Mouse (Mus musculus) cerebellum, adult 2 months (tissue): ENCODE results near the gene Ccdc61. TPM values are rescaled to one million over a fixed set of nuclear protein-coding genes. Genes with fewer than 3 reads are reported as not detected.
A peak's percentile ranks its signal among the peaks of the same experiment; 100 is the strongest.

Experiments used
- DNase-seq, 2 experiments: peaks; one replicate each; pipeline ENCODE4 v3.0.0; 2021
- H3K27ac ChIP-seq: fragments of 200-500 bp; 2 replicates; pipeline ENCODE4 v1.5.1; 2012; ENCODE audit warnings: low read length, control low read depth, inconsistent platforms; ENCODE audit not compliant: insufficient read depth
- H3K27me3 ChIP-seq: fragments of 200-500 bp; 2 replicates; pipeline ENCODE4 v1.6.1; 2012; ENCODE audit warnings: inconsistent platforms, mild to moderate bottlenecking, low read length, moderate library complexity; ENCODE audit not compliant: control insufficient read depth, insufficient read depth
- H3K4me1 ChIP-seq: fragments of 200-500 bp; 2 replicates; pipeline ENCODE4 v1.6.1; 2011; ENCODE audit warnings: low read length; ENCODE audit not compliant: control insufficient read depth, insufficient read depth
- H3K4me3 ChIP-seq: fragments of 200-500 bp; replicated peaks from 2 replicates; pipeline ENCODE3; 2011; ENCODE audit warnings: mild to moderate bottlenecking, low read depth, low read length, control low read depth; ENCODE audit not compliant: insufficient read depth
- CTCF ChIP-seq: fragments of 200-500 bp; IDR thresholded peaks from 2 replicates; pipeline ENCODE4 v1.5.1; 2011; ENCODE audit warnings: low read depth, mild to moderate bottlenecking, control low read depth, low read length, moderate library complexity, borderline replicate concordance; ENCODE audit not compliant: insufficient read depth
- POLR2A ChIP-seq: fragments of 200-500 bp; IDR thresholded peaks from 2 replicates; pipeline ENCODE4 v1.6.1; 2011; ENCODE audit warnings: low read length, control low read depth, borderline replicate concordance; ENCODE audit not compliant: insufficient read depth
- WGBS: fragments of 180-500 bp; shearing (Covaris S2); methylation state at CpG from one replicate; pipeline ENCODE4 v1.1.7; 2018; 5-methylcytosine and 5-hydroxymethylcytosine counted together
- polyA plus RNA-seq: library from polyadenylated mRNA; depleted of rRNA; stranded (reverse); fragments of >200 nt; gene quantifications from 2 replicates; pipeline ENCODE4 v1.2.3, GENCODE M21; 2012

The Ccdc61 gene
- polyA plus RNA-seq, 1 experiment, result 16.3 TPM

DNA sequence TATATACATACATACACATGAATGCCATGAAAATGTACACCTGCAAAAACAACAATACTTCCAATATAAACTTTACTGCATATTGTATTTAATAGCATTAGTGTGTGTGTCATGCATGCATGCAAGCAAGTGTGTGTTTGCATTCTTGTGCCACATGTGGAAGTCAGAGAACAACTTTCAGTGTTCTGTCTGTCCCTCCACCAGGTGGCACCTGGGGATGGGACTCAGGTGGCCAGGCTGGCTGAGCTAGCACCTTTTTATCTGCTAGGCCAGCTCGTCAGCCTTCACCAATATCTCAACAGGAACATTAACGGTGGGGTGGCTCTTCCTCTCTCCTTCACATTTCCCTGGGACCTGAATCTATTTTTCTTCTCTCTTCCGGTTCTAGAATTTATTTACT is 7.7 kb downstream of the Ccdc61 start:
- H3K4me1 ChIP-seq, result no peaks in the 10 kb centered on the region
- 63% methylated on average over 3 of the region's 3 CpGs for WGBS
- no peaks in the 10 kb centered on the region for H3K27me3 ChIP-seq
- H3K4me3 ChIP-seq, result no peak overlapping the region
- TF ChIP-seq POLR2A, result no peak
- no peak for TF ChIP-seq CTCF
- no peak for DNase-seq
- H3K27ac ChIP-seq, result no peak overlapping the region

DNA sequence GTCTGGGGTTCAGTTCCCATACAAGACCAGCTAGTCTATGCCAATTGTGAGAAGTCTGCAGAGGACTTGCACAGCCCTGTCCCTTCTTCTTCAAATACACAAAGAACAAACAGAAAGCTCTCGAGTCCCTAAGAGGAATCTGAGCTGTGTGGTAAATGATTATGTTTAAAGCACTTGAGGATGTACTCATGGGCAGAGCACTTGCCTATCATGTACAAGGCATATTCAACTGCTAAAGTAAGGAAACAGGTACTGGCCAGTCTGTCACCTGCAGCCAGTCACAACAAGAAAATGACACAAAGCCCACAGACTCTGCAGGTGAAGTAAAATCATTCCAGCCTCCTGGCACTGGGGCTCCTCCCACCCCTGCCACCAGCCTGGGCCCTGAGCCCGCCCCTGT is 9.7 kb downstream of the Ccdc61 start:
- no peak overlapping the region for H3K4me3 ChIP-seq
- peaks cover 5% of the 10 kb centered on the region; the same call in 1 of the 2 replicates for H3K4me1 ChIP-seq
- H3K27ac ChIP-seq, result no peak overlapping the region
- TF ChIP-seq CTCF (no peak), POLR2A (no peak)
- WGBS, result 85% methylated on average over 2 of the region's 2 CpGs
- H3K27me3 ChIP-seq, result no peaks in the 10 kb centered on the region
- DNase-seq, result no peak

DNA sequence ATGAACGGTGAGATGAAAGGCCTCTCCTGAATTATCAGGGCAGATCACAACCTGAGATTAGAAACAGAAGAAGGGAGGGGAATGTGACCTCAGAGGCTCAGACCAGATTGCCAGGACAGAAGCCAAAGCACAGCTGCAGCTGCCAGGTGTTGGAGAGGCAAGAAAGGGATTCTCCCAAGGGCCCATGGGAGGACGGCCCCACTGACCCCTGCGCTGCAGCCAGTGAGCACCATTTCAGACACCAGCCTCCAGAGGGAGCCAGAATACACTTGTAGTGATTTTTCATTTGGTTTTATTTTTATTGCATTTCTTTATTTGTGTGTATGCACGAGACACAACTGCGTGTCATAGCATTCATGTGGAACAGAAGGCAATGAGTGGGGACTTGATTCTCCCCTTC is 13.7 kb downstream of the Ccdc61 start:
- DNase-seq, result peak; percentile 53 to 59
- peaks cover 9% of the 10 kb centered on the region; the same call in 1 of the 2 replicates for H3K4me1 ChIP-seq
- no peaks in the 10 kb centered on the region for H3K27me3 ChIP-seq
- no peak overlapping the region for H3K4me3 ChIP-seq
- TF ChIP-seq CTCF, result peak; percentile 69
- TF ChIP-seq POLR2A, result no peak
- H3K27ac ChIP-seq, result no peak overlapping the region
- WGBS, result 18% methylated on average over 5 of the region's 5 CpGs

DNA sequence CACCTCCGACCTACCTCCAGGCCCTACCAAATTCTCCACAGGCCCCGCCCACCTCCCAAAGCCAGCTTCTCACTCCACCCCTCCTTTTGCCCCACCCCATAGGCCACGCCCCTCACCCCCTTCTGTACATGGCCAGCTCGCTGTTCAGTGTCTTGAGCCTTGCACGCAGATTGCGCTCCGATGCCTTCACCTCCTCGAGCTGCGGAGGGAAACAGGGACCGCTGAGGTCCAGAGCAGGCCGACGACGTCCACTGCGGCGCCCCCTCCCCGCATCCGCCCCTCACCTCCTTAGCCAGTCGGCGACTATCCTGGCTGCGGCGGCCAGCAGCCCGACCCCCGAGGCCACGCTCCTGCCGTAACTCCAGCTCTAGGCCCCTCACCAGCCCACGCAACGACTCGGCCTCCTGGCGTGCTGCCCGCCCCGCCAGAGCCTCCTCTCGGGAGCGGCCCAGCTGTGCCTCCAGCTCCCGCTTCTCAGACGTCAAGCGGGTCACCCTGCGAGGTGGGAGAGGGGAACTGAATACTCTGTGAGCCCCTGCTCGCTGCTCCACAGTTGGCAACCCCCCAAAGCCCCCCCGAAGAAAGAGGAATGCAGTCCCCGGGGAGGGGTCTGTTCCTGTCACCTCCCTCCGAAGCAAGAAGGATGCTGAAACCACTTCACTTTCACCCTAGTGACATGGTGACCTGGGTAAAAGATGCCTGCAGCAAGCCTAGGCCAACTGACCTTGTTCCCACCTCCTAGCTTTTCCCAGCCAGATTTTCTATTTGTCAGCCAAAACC is 16.4 kb downstream of the Ccdc61 start:
- 2% methylated on average over 41 of the region's 41 CpGs for WGBS
- peak; percentile 80 to 83 for DNase-seq
- no peak overlapping the region for H3K27ac ChIP-seq

DNA sequence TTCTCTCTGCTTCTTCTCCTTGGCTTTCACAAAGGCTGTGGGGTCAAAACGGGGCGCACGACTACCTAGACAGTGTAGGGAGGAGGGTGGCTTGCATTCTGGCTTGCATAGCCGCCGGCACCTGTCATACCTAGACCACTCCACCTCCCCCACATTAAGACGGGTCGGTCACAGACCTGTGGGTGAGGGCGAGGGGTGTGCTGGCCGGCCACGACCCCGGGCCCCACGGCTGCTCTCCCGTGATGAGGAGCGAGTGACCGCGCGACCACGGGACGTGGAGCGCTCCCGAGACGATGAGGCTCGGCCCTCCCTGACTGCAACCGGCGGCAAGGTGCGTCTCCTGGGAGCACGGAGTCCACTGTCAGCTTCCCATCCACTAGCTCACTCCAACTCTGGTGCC is 17.2 kb downstream of the Ccdc61 start:
- Histone ChIP-seq H3K27me3 (no peaks in the 10 kb centered on the region), H3K4me1 (peaks cover 9% of the 10 kb centered on the region; the same call in 1 of the 2 replicates), H3K4me3 (peak overlapping the region; percentile 82), H3K27ac (no peak overlapping the region)
- 22% methylated on average over 27 of the region's 27 CpGs for WGBS
- DNase-seq, result peak; percentile 21 to 40
- TF ChIP-seq POLR2A (no peak), CTCF (no peak)

More for the DNA sequence above, 16.4 kb downstream of the Ccdc61 start:
- peaks cover 9% of the 10 kb centered on the region; the same call in 1 of the 2 replicates for H3K4me1 ChIP-seq
- H3K4me3 ChIP-seq, result peak overlapping the region; percentile 82
- TF ChIP-seq POLR2A (peak; percentile 31; the same call in 1 of the 2 replicates), CTCF (no peak)
- no peaks in the 10 kb centered on the region for H3K27me3 ChIP-seq

DNA sequence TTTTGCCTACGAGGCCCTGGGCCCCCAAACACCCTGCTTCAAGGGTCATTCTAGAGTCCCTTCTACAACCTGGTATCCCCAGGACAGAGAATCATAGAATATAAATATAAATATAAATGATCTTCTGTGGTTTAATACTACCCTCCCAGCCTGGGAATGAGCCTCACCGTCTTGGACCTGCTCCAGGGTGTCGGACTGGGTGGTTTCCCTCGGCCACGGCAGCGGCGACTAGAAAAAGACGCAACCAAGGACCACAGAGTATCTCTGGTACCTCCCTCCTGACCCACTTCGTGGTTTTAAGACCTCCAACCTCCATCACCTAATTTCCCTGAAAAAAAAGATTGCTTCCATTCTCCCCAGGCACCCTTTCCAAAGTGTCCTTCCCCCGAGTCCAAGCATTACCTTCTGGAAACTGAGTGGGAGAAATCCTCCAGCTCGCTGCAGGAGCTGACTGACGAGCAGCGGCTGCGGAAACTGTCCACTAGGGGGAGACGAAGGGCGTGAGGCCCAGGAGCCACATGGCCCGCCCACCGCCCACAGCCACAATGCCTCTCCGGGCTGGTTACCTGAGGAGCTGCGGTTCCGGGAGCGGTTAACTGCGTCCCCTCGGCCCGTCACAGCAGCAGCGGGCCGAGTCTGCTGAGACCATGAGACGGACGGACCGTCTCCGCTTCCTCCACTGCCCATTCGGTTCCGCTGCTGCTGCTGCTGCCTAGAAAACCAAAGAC is 18.2 kb downstream of the Ccdc61 start:
- Histone ChIP-seq H3K27ac (no peak overlapping the region), H3K4me1 (peaks cover 9% of the 10 kb centered on the region; the same call in 1 of the 2 replicates), H3K27me3 (no peaks in the 10 kb centered on the region), H3K4me3 (peak overlapping the region; percentile 82)
- peak; percentile 71 for TF ChIP-seq CTCF
- no peak for TF ChIP-seq POLR2A
- 12% methylated on average over 33 of the region's 33 CpGs for WGBS
- DNase-seq, result peak; percentile 89 to 92

DNA sequence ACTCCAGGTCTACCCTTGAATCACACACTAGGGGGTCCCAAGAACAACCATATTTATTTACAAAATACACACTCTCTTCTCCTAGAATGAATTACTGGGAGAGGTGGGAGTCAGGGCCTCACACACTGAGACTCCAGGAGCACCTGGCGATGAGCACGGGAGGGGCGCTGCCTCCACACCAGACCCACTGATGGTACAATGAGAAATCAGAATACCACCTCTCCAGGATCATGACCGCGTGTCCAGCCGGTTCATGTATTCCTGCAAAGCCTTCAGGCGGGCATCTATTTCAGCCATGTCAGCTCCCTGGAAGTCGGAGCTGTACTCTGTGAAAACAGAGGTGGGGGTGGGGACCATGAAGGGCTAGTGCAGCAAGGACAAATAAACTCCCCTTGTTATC is 19.4 kb downstream of the Ccdc61 start:
- H3K4me3 ChIP-seq, result no peak overlapping the region
- TF ChIP-seq POLR2A (no peak), CTCF (no peak)
- H3K4me1 ChIP-seq, result peaks cover 4% of the 10 kb centered on the region; the same call in 1 of the 2 replicates
- DNase-seq, result no peak
- H3K27ac ChIP-seq, result no peak overlapping the region
- 92% methylated on average over 8 of the region's 8 CpGs for WGBS
- H3K27me3 ChIP-seq, result no peaks in the 10 kb centered on the region
